Mouse (Mus musculus) liver, adult 2 months (tissue): ENCODE data around the gene Gm572.

Experiments
- CTCF ChIP-seq: fragments of 200-500 bp; IDR thresholded peaks from 2 replicates; pipeline ENCODE4 v1.5.1; 2011; ENCODE audit warnings: low read depth, low read length, control low read depth
- POLR2A ChIP-seq: fragments of 200-500 bp; IDR thresholded peaks from 2 replicates; pipeline ENCODE4 v1.6.1; 2011; ENCODE audit warnings: low read length, control low read depth; ENCODE audit not compliant: insufficient read depth; ENCODE audit errors: extremely low read depth

- TF ChIP-seq POLR2A (no peak), CTCF (no peak)
Observed at GRCm38 (mm10) chr4:148620718-148621117, 22.4 kb upstream of the Gm572 start.
